Mouse (Mus musculus): ENCODE data around the gene Xbp1. TPM values are rescaled to one million over a fixed set of nuclear protein-coding genes. Genes with fewer than 3 reads are reported as not detected.
"Not testable (repeated sequence)": the region's sequence is repeated elsewhere in the genome, so short reads cannot be mapped to it uniquely, and the experiment has no call there.

Gene Xbp1
- polyA plus RNA-seq, 1 experiment: 120 TPM

- DNase-seq (ENCODE audit: low read depth): peak; percentile 97
Observed at GRCm38 (mm10) chr11:5502351-5503051, 18.0 kb upstream of the Xbp1 start.

GRCm38 (mm10) chr11:5505856-5506575, 14.4 kb upstream of the Xbp1 start:
- no peak for DNase-seq (ENCODE audit: low read depth)

- DNase-seq (ENCODE audit: low read depth): no peak
Observed at GRCm38 (mm10) chr11:5509215-5510098, 11.0 kb upstream of the Xbp1 start.

GRCm38 (mm10) chr11:5510099-5510391, 10.4 kb upstream of the Xbp1 start:
- DNase-seq (ENCODE audit: low read depth): no peak

- DNase-seq (ENCODE audit: low read depth): not testable (repeated sequence)
Observed at GRCm38 (mm10) chr11:5510686-5511085, 9.8 kb upstream of the Xbp1 start.

- no peak for DNase-seq (ENCODE audit: low read depth)
Observed at GRCm38 (mm10) chr11:5512099-5512725, 8.2 kb upstream of the Xbp1 start.

GRCm38 (mm10) chr11:5512961-5513360, 7.5 kb upstream of the Xbp1 start:
- no peak for DNase-seq (ENCODE audit: low read depth)

GRCm38 (mm10) chr11:5514091-5514490, 6.4 kb upstream of the Xbp1 start:
- no peak for DNase-seq (ENCODE audit: low read depth)

GRCm38 (mm10) chr11:5515196-5515595, 5.3 kb upstream of the Xbp1 start:
- no peak for DNase-seq (ENCODE audit: low read depth)

GRCm38 (mm10) chr11:5515655-5516054, 4.8 kb upstream of the Xbp1 start:
- DNase-seq (ENCODE audit: low read depth): no peak

GRCm38 (mm10) chr11:5516151-5516550, 4.3 kb upstream of the Xbp1 start:
- no peak for DNase-seq (ENCODE audit: low read depth)

- no peak for DNase-seq (ENCODE audit: low read depth)
Observed at GRCm38 (mm10) chr11:5516617-5517016, 3.8 kb upstream of the Xbp1 start.

- DNase-seq (ENCODE audit: low read depth): no peak
Observed at GRCm38 (mm10) chr11:5517346-5517745, 3.1 kb upstream of the Xbp1 start.

- DNase-seq (ENCODE audit: low read depth): no peak
Observed at GRCm38 (mm10) chr11:5519681-5520080, 778 bp upstream of the Xbp1 start.

- no peak for DNase-seq (ENCODE audit: low read depth)
Observed at GRCm38 (mm10) chr11:5521266-5521515, 732 bp downstream of the Xbp1 start.

- no peak for DNase-seq (ENCODE audit: low read depth)
Observed at GRCm38 (mm10) chr11:5521516-5522291, 1.2 kb downstream of the Xbp1 start.

- no peak for DNase-seq (ENCODE audit: low read depth)
Observed at GRCm38 (mm10) chr11:5522798-5523415, 2.4 kb downstream of the Xbp1 start.

- no peak for DNase-seq (ENCODE audit: low read depth)
Observed at GRCm38 (mm10) chr11:5525418-5525817, 5.0 kb downstream of the Xbp1 start.

- DNase-seq (ENCODE audit: low read depth): no peak
Observed at GRCm38 (mm10) chr11:5526573-5527439, 6.3 kb downstream of the Xbp1 start.

- DNase-seq (ENCODE audit: low read depth): no peak
Observed at GRCm38 (mm10) chr11:5527865-5528523, 7.5 kb downstream of the Xbp1 start.

Measured in gonadal fat pad, adult 2 months (tissue).